Mouse (Mus musculus): ENCODE measurements around the gene Actn4. TPM values are rescaled to one million over a fixed set of nuclear protein-coding genes. Genes with fewer than 3 reads are reported as not detected.
A peak's percentile ranks its signal among the peaks of the same experiment; 100 is the strongest.

The Actn4 gene
- total RNA-seq, 2 experiments from 2014 or later, result 27.1 to 40.2 TPM

DNA sequence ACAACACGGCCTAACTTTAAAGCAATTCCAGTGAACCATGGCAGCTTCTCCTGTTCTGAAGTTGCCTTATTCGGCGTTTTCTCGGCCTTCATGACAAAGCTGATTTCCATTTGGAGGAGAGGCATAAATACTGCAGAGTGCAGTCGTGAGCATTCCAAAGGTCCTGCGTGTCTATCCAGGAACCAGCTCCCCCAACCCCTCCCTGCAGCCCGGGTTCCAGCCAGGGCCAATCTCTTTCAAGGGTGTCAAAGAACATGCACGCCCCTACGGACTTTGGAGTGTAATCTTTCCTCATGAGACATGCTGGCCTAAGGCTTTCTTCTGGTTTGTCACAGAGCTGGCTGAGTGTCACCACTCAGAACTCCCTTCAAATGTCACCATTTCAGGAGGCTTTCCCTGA is 36.8 kb downstream of the Actn4 start:
- DNase-seq, result peak; percentile 90
- H3K27ac ChIP-seq, result peak overlapping the region; percentile 94
- H3K4me3 ChIP-seq, result peak overlapping the region; percentile 39
- intact Hi-C loops (cut with DNase I), result no loop called here
- no peak for TF ChIP-seq CTCF (IDR thresholded peaks at IDR 0.05)

DNA sequence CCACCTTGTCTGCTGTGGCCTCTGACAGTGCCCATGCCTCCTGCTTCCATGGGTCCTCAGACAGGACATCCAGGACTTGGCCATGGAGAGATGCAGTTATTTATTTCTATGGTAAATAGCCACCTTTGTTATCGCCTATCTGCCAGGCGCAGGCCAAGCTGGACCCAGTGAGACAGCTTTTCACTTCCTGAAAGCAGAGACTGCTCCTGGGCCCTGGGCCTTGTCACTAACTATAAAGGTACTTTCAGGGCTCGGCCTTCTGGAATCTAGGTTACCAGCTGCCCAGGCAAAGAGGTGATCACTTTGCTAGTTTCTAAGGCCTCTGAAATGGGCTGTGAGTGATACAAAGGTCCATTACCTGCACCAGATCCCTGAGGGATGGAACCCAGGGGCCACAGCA is 37.3 kb downstream of the Actn4 start:
- H3K4me3 ChIP-seq, result peak overlapping the region; percentile 39
- intact Hi-C loops (cut with DNase I), result loop anchor here (5.0 kb wide), 1 partner anchor 37 kb away; the partner anchor contains the start of gene Actn4
- DNase-seq, result peak; percentile 59

DNA sequence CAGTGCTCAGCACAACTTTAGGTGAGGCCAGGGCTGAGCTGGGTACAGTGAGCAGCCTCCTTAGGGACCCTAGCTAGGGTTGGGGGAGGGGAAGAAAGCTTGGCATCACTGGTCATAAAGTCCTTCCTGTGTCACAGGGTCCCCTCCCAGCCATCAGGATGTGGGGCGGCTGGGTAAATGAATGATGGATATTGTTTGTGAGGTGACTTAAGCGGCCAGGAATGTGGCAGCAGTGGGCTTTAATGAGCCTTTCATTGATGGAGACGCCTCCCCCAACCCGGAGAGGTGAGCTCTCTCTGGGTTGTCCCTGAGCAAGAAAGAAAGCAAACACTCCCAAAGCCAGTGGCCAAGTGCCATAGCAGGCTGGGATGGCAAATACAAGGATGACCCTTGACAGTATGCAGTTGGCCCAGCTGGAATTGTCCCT is 38.3 kb downstream of the Actn4 start:
- Histone ChIP-seq H3K4me3 (peak overlapping the region; percentile 39), H3K27ac (peak overlapping the region; percentile 94)
- intact Hi-C loops (cut with DNase I), result loop anchor here (5.0 kb wide), 1 partner anchor 38 kb away; the partner anchor contains the start of gene Actn4
- no peak for TF ChIP-seq CTCF (IDR thresholded peaks at IDR 0.05)
- DNase-seq, result peak; percentile 54

More for the DNA sequence above, 37.3 kb downstream of the Actn4 start:
- H3K27ac ChIP-seq, result peak overlapping the region; percentile 94
- TF ChIP-seq CTCF (IDR thresholded peaks at IDR 0.05), result no peak

DNA sequence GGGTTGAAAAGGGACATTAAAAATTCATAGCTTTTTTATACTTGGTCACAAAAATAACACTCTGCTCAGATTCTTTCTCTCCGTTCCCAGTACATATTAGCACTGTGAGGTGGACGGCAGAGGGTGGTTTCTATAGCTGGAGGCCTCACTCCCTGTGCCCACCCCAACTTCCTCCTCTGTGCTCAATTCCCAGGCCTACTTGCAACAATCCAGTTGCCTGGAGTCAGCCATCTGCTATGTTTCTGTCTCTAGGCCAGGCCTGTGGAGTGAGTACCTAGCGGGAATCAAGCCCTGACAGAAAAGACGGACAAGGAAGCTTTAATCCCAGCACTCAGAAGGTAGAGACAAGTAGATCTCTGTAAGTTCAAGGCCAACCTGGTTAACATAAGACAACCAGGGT is 39.5 kb downstream of the Actn4 start:
- no peak for DNase-seq
- intact Hi-C loops (cut with DNase I), result loop anchor here (5.0 kb wide), 1 partner anchor 40 kb away; the partner anchor contains the start of gene Actn4
- no peak for TF ChIP-seq CTCF (IDR thresholded peaks at IDR 0.05)
- Histone ChIP-seq H3K27ac (peak overlapping the region; percentile 94), H3K4me3 (no peak overlapping the region)

DNA sequence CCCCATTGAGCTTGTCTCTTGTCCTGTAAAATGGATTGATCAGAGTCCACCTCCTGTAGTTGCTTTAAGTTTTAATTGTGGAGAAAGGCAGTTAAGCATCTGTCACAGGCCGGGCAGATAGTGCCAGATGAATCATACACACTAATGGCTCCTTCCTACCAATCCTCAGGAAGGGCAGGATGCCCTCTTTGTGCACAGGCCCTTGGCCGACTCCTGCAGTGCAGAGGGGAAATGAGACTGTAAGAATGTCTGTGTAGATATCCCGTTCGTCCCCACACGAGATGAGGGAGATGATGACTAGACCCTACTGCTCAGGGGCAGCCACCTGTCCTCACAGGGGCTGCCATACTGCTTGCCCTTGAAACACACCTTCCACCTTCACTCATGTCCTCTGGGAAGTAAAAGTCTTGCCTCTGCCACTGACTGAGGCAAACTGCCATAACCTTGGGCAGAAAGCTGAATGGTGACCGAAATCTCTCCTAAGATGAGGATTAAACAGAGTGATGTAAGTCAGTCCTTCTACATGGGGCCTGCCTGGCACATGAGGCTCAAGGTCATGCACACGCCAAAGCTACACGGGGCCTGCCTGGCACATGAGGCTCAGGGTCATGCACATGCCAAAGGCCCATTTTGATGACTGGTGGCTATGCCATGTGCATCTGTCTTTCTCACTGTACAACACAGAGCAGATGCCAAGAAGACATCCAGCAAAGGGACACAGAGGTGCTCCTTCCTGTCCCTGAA is 40.2 kb downstream of the Actn4 start:
- DNase-seq, result no peak
- intact Hi-C loops (cut with DNase I), result loop anchor here (5.0 kb wide), 1 partner anchor 40 kb away; the partner anchor contains the start of gene Actn4
- no peak for TF ChIP-seq CTCF (IDR thresholded peaks at IDR 0.05)
- H3K27ac ChIP-seq, result peak overlapping the region; percentile 94
- H3K4me3 ChIP-seq, result no peak overlapping the region

DNA sequence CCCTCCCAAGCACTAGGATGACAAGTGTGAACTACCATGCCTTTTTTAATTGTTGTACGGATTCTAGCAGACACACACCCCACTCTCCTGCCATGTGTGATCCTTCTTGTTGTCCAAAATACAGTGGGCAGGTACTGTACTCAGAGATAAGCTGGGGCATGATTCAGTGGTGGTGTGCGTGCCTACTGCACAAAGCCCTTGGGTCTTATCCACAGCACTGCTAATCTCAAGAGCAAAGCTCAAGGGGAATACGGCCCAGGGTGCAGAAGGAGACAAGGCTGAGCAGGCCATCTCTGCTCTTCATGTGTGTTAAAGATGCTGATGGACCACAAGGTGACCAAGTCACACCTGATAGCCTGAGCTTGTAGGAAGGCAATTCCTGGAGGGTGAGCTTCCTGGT is 41.0 kb downstream of the Actn4 start:
- peak overlapping the region; percentile 94 for H3K27ac ChIP-seq
- no peak for TF ChIP-seq CTCF (IDR thresholded peaks at IDR 0.05)
- DNase-seq, result no peak
- intact Hi-C loops (cut with DNase I), result loop anchor here (5.0 kb wide), 1 partner anchor 41 kb away; the partner anchor contains the start of gene Actn4
- no peak overlapping the region for H3K4me3 ChIP-seq

DNA sequence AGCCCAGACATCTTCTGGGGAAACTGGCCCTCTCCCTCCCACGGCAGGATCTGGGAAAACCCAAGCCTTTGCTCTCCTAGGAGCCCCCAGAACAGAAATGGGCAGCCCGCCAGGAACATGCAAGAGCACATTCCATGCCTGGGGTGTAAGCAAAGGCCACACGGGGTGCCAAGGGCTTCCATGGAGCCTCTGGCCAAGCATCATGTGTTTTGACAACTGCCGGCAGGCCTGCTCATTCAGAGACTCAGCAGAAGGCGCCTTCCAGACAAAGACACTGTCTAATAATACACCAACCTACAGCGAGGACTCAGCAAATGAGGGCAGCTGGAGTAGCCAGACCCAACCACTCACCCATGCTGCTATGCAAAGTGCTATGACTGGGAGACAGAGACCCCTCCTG is 42.3 kb downstream of the Actn4 start:
- DNase-seq, result peak; percentile 88
- intact Hi-C loops (cut with DNase I), result loop anchor here (5.0 kb wide), 1 partner anchor 42 kb away; the partner anchor contains the start of gene Actn4
- peak overlapping the region; percentile 94 for H3K27ac ChIP-seq
- peak overlapping the region; percentile 31; the same call in 1 of the 2 replicates for H3K4me3 ChIP-seq
- TF ChIP-seq CTCF (IDR thresholded peaks at IDR 0.05), result no peak

DNA sequence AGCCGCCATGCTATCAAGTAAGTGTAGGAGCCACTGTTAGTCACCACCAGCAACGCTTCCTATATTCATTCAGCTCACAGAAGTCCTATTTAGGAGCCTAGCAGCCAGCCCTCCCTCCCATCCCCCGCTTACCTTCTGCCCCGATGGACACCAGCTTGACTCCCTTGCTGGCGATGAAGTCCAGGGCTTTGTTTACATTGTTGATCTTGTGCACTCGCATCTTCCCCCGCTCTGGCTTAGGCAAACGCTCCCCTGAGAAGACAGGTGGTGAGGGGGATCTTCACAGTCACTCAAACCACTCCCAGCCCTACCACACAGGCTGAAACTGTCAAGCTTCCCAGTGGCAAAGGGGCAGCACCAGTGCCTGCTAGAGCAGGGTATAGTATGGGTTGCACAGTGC is 43.6 kb downstream of the Actn4 start:
- H3K27ac ChIP-seq, result peak overlapping the region; percentile 94
- DNase-seq, result no peak
- intact Hi-C loops (cut with DNase I), result no loop called here

DNA sequence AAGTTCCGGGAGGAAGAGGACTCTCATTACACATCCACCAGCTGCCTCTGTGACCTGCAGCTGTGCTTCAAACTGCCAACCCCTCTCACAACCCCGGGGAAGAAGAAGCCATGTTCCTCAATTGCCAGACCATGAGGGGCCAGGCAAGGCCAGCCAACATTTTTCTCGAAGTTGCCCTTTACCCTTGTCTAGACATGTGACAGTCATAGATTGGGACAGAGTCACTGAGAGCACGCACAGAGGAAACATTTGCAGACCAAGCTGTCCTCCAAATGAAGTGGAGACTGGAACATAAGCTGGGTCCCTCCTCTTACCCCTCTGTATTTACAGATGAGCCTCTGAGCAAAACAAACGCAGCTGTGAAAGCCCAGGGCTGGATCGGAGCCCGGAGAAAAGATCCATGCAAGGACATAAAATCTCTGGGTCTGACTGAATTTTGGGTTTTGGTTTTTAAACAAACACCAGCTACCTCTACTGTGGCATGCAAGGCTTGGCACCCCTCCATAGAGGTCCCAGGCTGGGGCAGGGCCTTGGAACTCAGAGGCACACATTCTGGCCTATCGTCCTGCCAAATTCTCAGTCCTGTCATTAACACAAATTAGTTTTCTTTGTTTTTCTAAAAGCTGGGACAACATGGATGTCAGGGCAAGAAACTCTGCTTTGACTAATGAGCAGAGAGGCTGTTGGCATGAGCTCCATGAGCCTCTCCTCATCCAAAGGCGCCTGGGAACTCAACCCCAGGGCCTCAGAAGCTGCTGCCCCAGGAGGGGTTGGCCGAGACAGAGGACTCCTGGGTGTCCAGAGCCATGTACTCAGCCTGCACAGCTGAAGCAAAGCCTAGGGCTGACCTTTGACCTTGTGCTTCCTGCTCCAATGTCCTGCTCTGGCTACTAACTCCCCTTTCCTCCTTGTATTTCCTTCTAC is 44.4 kb downstream of the Actn4 start:
- DNase-seq, result peak; percentile 84
- intact Hi-C loops (cut with DNase I), result no loop called here
- peak overlapping the region; percentile 94 for H3K27ac ChIP-seq
- H3K4me3 ChIP-seq, result peak overlapping the region; percentile 8; the same call in 1 of the 2 replicates
- TF ChIP-seq CTCF (IDR thresholded peaks at IDR 0.05), result no peak

More for the DNA sequence above, 43.6 kb downstream of the Actn4 start:
- H3K4me3 ChIP-seq, result peak overlapping the region; percentile 8; the same call in 1 of the 2 replicates
- no peak for TF ChIP-seq CTCF (IDR thresholded peaks at IDR 0.05)

DNA sequence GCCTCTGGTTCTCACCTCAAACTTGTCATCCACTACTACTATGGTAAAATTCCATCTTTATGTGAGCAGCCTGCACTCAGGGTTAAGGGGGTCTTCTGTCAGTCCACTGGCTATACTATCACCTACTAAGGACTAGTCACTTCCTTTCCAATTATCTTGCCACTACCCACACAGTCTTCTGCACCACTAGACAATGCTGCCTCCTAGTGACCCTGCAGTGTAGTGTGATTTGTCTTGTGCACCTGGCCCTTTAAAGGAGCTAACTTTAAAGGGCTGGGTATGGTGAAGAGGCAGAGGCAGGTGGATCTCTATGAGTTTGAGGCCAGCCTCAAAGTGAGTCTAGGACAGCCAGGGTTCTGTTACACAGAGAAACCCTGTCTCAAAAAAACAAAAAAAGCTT is 45.6 kb downstream of the Actn4 start:
- intact Hi-C loops (cut with DNase I), result no loop called here
- DNase-seq, result no peak

DNA sequence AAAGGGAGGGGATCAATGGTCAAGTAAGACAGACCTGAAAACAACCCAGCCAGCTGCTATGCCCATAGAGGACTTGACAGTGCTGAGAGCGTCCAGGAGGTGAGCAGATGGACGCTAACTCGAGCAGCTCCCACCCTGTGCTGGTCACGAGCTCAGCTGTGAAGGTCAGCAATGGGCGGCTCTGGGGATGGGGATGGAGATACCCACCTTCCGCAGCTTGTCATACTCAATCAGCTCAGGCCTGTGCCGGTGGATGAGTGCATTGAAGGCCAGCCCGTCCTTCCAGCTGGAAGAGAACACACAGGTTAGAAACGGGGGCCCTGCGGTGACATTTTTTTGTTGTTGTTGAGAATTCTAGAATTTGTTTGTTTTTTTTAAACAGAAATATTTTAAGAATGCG is 49.0 kb downstream of the Actn4 start:
- H3K4me3 ChIP-seq, result no peak overlapping the region
- intact Hi-C loops (cut with DNase I), result no loop called here
- H3K27ac ChIP-seq, result peak overlapping the region; percentile 94

More for the DNA sequence above, 45.6 kb downstream of the Actn4 start:
- H3K27ac ChIP-seq, result peak overlapping the region; percentile 94
- TF ChIP-seq CTCF (IDR thresholded peaks at IDR 0.05), result peak; percentile 58
- H3K4me3 ChIP-seq, result no peak overlapping the region

DNA sequence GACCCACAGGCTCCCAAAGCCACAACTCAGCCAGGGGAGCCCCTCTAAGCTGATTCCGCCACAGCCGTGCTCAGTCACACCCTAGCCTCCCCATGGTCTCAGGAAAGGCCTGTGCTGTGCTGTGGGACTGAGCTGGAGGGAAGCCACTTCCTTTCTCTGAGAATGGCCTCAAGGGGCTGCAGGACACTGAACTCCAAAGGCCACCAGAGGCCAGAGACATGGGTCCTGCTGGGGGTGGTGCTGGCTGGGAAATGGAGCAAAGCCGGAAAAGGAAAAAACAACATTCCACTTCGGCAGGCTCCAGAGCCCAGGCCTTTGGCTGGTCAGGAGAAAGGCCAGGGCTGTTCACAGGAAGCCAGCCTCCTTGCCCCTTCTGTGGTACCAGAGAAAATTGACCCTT is 50.5 kb downstream of the Actn4 start:
- intact Hi-C loops (cut with DNase I), result no loop called here
- peak; percentile 67 for DNase-seq
- peak; percentile 26; the same call in 1 of the 2 replicates for TF ChIP-seq CTCF (IDR thresholded peaks at IDR 0.05)
- H3K27ac ChIP-seq, result peak overlapping the region; percentile 94
- H3K4me3 ChIP-seq, result 0 out of 2 replicates have a peak overlapping the region, but pooled peaks have one; percentile 8

More for the DNA sequence above, 49.0 kb downstream of the Actn4 start:
- DNase-seq, result no peak
- TF ChIP-seq CTCF (IDR thresholded peaks at IDR 0.05), result no peak

Data from gastrocnemius, adult 2 months (tissue).